In genomic region chr15:25767777-25768176, GRCm38 (mm10) we compare ENCODE assay signal across 10 mouse cellular contexts.
A peak's percentile ranks its signal among the peaks of the same experiment; 100 is the strongest.
DNase-seq lines count a peak whose midpoint lies in the region; ATAC-seq and TF ChIP-seq lines count a peak whose summit lies in the region.
"Had no signal": no experiment of that assay in that cellular context is flagged by ENCODE, and none has a peak within 500 bp of the region (broad histone marks: within the 10 kb centered on the region; RNA-seq: fewer than 3 reads in every experiment).

No protein-coding gene starts in this region.

- H3K4me3 ChIP-seq in hindbrain, embryonic 14.5 days (replicated peaks; ENCODE audit: low read length): no peak overlapping the region
- H3K4me3 ChIP-seq in hindbrain, embryonic 13.5 days: no peak overlapping the region
- 0 out of 4 replicates have a peak overlapping the region, but pooled peaks of 1 of the 2 experiments have one; percentile 3 for H3K4me3 ChIP-seq in ES-E14 (ENCODE audit: insufficient read depth in 1 of 2, low read depth in 1 of 2, low read length in 2 of 2, poor library complexity in 1 of 2, severe bottlenecking in 1 of 2)
- H3K4me3 ChIP-seq in embryonic fibroblast, embryonic 13.5 days (ENCODE audit: insufficient read depth, low read length): no peak overlapping the region
- H3K4me3 ChIP-seq in lung, embryonic 15.5 days: no peak overlapping the region

- no peaks in the 10 kb centered on the region for H3K27me3 ChIP-seq in hindbrain, embryonic 14.5 days (ENCODE audit: control insufficient read depth, insufficient read depth, low read length)
- no peaks in the 10 kb centered on the region for H3K27me3 ChIP-seq in hindbrain, embryonic 13.5 days
- H3K27me3 ChIP-seq in lung, embryonic 15.5 days: no peaks in the 10 kb centered on the region

- no peak overlapping the region for H3K9ac ChIP-seq in hindbrain, embryonic 14.5 days
- no peak overlapping the region for H3K9ac ChIP-seq in hindbrain, embryonic 13.5 days
- peak overlapping the region; percentile 29; the same call in 1 of the 2 replicates for H3K9ac ChIP-seq in ES-E14 (ENCODE audit: insufficient read depth, low read depth, low read length, poor library complexity, severe bottlenecking)
- no peak overlapping the region for H3K9ac ChIP-seq in lung, embryonic 15.5 days

- no peaks in the 10 kb centered on the region for H3K36me3 ChIP-seq in hindbrain, embryonic 14.5 days (replicated peaks; ENCODE audit: control insufficient read depth, insufficient read depth)
- H3K36me3 ChIP-seq in hindbrain, embryonic 13.5 days: no peaks in the 10 kb centered on the region
- peaks cover 32% of the 10 kb centered on the region; the same call in 1 of the 2 replicates for H3K36me3 ChIP-seq in ES-E14 (ENCODE audit: control insufficient read depth, insufficient read depth, low read length, poor library complexity, severe bottlenecking)
- H3K36me3 ChIP-seq in lung, embryonic 15.5 days: no peaks in the 10 kb centered on the region; the same call in 1 of the 2 replicates

- DNase-seq in hindbrain, embryonic 14.5 days (ENCODE audit: low spot score): no peak
- DNase-seq in ES-E14 (ENCODE audit: low read depth, low spot score): no peak
- DNase-seq in ovary, postnatal 14 days (ENCODE audit: low spot score): no peak
- no peak for DNase-seq in layer of hippocampus, adult 9-10 months (ENCODE audit: low spot score)
- DNase-seq in adrenal gland, postnatal 4 days (ENCODE audit: low spot score in 2 of 2): no peak
- DNase-seq: cerebellum, adult 2 months; thymus, postnatal 25 days had no signal

- TF ChIP-seq POLR2A in embryonic fibroblast, embryonic 13.5 days (IDR thresholded peaks at IDR 0.05; ENCODE audit: low read depth, low read length): no peak

- in situ Hi-C loops in ES-E14 (cut with MboI; ENCODE audit: low sequenced_read_pairs in 2 of 2, unreplicated experiment in 2 of 2): no loop called here

- peak overlapping the region; percentile 27; the same call in 1 of the 2 replicates for H3K27ac ChIP-seq in hindbrain, embryonic 14.5 days
- no peak overlapping the region for H3K27ac ChIP-seq in hindbrain, embryonic 13.5 days
- H3K27ac ChIP-seq in ES-E14 (ENCODE audit: insufficient read depth, low read depth, low read length, poor library complexity, severe bottlenecking): peak overlapping the region; percentile 82
- peak overlapping the region; percentile 97 for H3K27ac ChIP-seq in embryonic fibroblast, embryonic 13.5 days (ENCODE audit: insufficient read depth, low read length)
- peak overlapping the region; percentile 83 for H3K27ac ChIP-seq in lung, embryonic 15.5 days

- H3K9me3 ChIP-seq in hindbrain, embryonic 14.5 days (ENCODE audit: control insufficient read depth, low read length): no peaks in the 10 kb centered on the region
- no peaks in the 10 kb centered on the region for H3K9me3 ChIP-seq in hindbrain, embryonic 13.5 days
- no peaks in the 10 kb centered on the region for H3K9me3 ChIP-seq in ES-E14 (ENCODE audit: control insufficient read depth, insufficient read depth, low read depth, low read length)
- no peaks in the 10 kb centered on the region for H3K9me3 ChIP-seq in lung, embryonic 15.5 days

- no peak overlapping the region for H3K4me2 ChIP-seq in hindbrain, embryonic 14.5 days (replicated peaks)
- H3K4me2 ChIP-seq in hindbrain, embryonic 13.5 days: no peak overlapping the region
- peak overlapping the region; percentile 5; the same call in 1 of the 2 replicates for H3K4me2 ChIP-seq in lung, embryonic 15.5 days

- H3K4me1 ChIP-seq in hindbrain, embryonic 14.5 days (replicated peaks; ENCODE audit: control insufficient read depth, insufficient read depth, low read length): peaks cover 35% of the 10 kb centered on the region
- peaks cover 59% of the 10 kb centered on the region for H3K4me1 ChIP-seq in hindbrain, embryonic 13.5 days (replicated peaks)
- H3K4me1 ChIP-seq in ES-E14 (ENCODE audit: control insufficient read depth in 2 of 2, insufficient read depth in 2 of 2, low read length in 2 of 2, poor library complexity in 1 of 2): peaks cover 27 to 42% of the 10 kb centered on the region in 2 experiments
- H3K4me1 ChIP-seq in embryonic fibroblast, embryonic 13.5 days (ENCODE audit: control insufficient read depth, insufficient read depth, low read length): peaks cover 24% of the 10 kb centered on the region
- peaks cover 55% of the 10 kb centered on the region for H3K4me1 ChIP-seq in lung, embryonic 15.5 days

- no peak for TF ChIP-seq CTCF in embryonic fibroblast, embryonic 13.5 days (IDR thresholded peaks at IDR 0.05; ENCODE audit: borderline replicate concordance, insufficient read depth, low read length)

- ATAC-seq in hindbrain, embryonic 14.5 days (ENCODE audit: low FRiP score): no peak
- no peak for ATAC-seq in hindbrain, embryonic 13.5 days (ENCODE audit: low FRiP score)
- ATAC-seq in lung, embryonic 15.5 days (ENCODE audit: borderline replicate concordance, extremely low read depth, low FRiP score, low TSS enrichment): peak; percentile 74; the same call in 1 of the 2 replicates

- WGBS in hindbrain, embryonic 14.5 days: 70% methylated on average over 6 of the region's 6 CpGs
- 78% methylated on average over 6 of the region's 6 CpGs for WGBS in hindbrain, embryonic 13.5 days
- WGBS in lung, embryonic 15.5 days: 16% methylated on average over 6 of the region's 6 CpGs

TF ChIP-seq in ES-E14, 5 proteins besides CTCF, POLR2A, EP300 and RAD21:
- TF ChIP-seq HCFC1 (IDR thresholded peaks at IDR 0.05; ENCODE audit: borderline replicate concordance, insufficient read depth, low read length): no peak
- TF ChIP-seq ZC3H11A (IDR thresholded peaks at IDR 0.05; ENCODE audit: borderline replicate concordance, low read depth, low read length): no peak
- TF ChIP-seq CHD2 (IDR thresholded peaks at IDR 0.05; ENCODE audit: low read depth, low read length): no peak
- TF ChIP-seq ZNF384 (IDR thresholded peaks at IDR 0.05; ENCODE audit: low read depth, low read length): no peak
- no peak for TF ChIP-seq MAFK (IDR thresholded peaks at IDR 0.05; ENCODE audit: insufficient read depth, low read depth, low read length)
